Mouse (Mus musculus): ENCODE data around the gene Emp3.
"Not testable (repeated sequence)": the region's sequence is repeated elsewhere in the genome, so short reads cannot be mapped to it uniquely, and the experiment has no call there.

DNA sequence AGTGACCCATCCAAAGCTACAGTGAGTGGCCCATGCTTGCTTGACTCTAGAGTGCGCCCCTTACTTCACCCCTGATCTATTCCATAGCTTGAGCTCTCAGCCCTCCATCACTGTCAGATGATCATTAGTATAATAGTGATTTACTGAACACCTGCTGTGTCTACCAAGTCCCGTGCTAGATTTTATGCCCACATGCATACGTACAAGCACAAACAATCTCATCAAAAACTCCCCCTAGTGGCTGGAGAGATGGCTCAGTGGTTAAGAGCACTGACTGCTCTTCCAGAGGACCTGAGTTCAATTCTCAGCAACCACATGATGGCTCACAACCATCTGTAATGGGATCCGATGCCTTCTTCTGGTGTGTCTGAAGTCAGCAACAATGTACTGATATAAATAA lies 23.1 kb downstream of the Emp3 start:
- not testable (repeated sequence) for TF ChIP-seq GATA1 (IDR thresholded peaks at IDR 0.05; ENCODE audit: borderline replicate concordance, low read length); FLI1 (IDR thresholded peaks at IDR 0.05; ENCODE audit: low read length)

Data from megakaryocyte, embryonic 14.5 days (primary cell).